Mouse (Mus musculus): ENCODE measurements at regions not wholly inside any gene's neighbourhood (a gene's known extent, or its start where the extent isn't known, plus 50 kb on each side); places are given as distances from the start of the nearest gene placed in this dataset.

DNA sequence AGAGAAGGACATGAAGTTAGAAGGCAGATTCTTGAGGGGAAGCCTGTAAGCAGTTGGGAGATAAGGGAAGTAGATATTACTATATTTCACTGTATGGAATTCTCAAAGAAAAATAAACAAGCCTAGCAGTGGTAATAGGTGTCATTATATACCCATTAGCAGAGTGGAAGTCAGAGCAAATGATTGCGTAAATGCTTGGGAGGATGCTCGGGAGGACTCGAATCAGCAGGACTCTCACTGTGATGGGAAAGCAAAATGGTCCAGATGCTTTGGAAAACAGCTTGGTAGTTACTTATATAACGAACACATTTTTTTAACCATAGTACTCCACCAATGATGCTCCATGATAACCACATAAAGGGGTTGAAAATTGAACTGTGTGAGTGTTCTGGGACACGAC, 100.4 kb upstream of the Bmper start:
- TF ChIP-seq CTCF (IDR thresholded peaks at IDR 0.05; ENCODE audit: borderline replicate concordance, control insufficient read depth, extremely low read depth, insufficient read depth, low read length, poor library complexity) = no peak
- no peak for TF ChIP-seq POLR2A (IDR thresholded peaks at IDR 0.05; ENCODE audit: control insufficient read depth, extremely low read depth, insufficient read depth, low read length, poor library complexity)
